Mouse (Mus musculus): Measurements from ENCODE around the gene Etfa. TPM values are rescaled to one million over a fixed set of nuclear protein-coding genes. Genes with fewer than 3 reads are reported as not detected.

Etfa gene
- total RNA-seq, 2 experiments from 2014 or later, result 37.0 to 42.5 TPM

- peak; percentile 69 for DNase-seq (ENCODE audit: low spot score in 2 of 2)
These were observed 82.6 kb downstream of the Etfa start for GRCm38 (mm10) chr9:55429242-55429975.

GRCm38 (mm10) chr9:55425271-55425810 is 86.7 kb downstream of the Etfa start:
- no peak for DNase-seq (ENCODE audit: low spot score in 2 of 2)

GRCm38 (mm10) chr9:55423451-55424424 is 88.3 kb downstream of the Etfa start:
- no peak for DNase-seq (ENCODE audit: low spot score in 2 of 2)

- DNase-seq (ENCODE audit: low spot score in 2 of 2), result no peak
These were observed 90.3 kb downstream of the Etfa start for GRCm38 (mm10) chr9:55421786-55422185.

- no peak for DNase-seq (ENCODE audit: low spot score in 2 of 2)
These were observed 100.9 kb downstream of the Etfa start for GRCm38 (mm10) chr9:55411154-55411553.

- DNase-seq (ENCODE audit: low spot score in 2 of 2), result no peak
These were observed 101.6 kb downstream of the Etfa start for GRCm38 (mm10) chr9:55410430-55410829.

- no peak for DNase-seq (ENCODE audit: low spot score in 2 of 2)
These were observed 102.2 kb downstream of the Etfa start for GRCm38 (mm10) chr9:55409833-55410232.

- DNase-seq (ENCODE audit: low spot score in 2 of 2), result no peak
These were observed 103.2 kb downstream of the Etfa start for GRCm38 (mm10) chr9:55408851-55409250.

- no peak for DNase-seq (ENCODE audit: low spot score in 2 of 2)
These were observed 105.3 kb downstream of the Etfa start for GRCm38 (mm10) chr9:55406773-55407172.

- no peak for DNase-seq (ENCODE audit: low spot score in 2 of 2)
These were observed 106.9 kb downstream of the Etfa start for GRCm38 (mm10) chr9:55404976-55405702.

Other genes with a start within 250 kb of the Etfa start
- gene Nrg4, start 185.4 kb downstream of the Etfa start, total RNA-seq (2021), result under 1 TPM; 0.54 to 0.70 TPM
- 10 to 100 TPM in 1 of 2 experiments, 1 to 10 TPM in 1; 9.2 to 10.0 TPM for gene Tmem266, start 185.3 kb downstream of the Etfa start, total RNA-seq (2021)
- not detected for gene Isl2, start 26.4 kb upstream of the Etfa start, total RNA-seq (2021)